In the genomic region with DNA sequence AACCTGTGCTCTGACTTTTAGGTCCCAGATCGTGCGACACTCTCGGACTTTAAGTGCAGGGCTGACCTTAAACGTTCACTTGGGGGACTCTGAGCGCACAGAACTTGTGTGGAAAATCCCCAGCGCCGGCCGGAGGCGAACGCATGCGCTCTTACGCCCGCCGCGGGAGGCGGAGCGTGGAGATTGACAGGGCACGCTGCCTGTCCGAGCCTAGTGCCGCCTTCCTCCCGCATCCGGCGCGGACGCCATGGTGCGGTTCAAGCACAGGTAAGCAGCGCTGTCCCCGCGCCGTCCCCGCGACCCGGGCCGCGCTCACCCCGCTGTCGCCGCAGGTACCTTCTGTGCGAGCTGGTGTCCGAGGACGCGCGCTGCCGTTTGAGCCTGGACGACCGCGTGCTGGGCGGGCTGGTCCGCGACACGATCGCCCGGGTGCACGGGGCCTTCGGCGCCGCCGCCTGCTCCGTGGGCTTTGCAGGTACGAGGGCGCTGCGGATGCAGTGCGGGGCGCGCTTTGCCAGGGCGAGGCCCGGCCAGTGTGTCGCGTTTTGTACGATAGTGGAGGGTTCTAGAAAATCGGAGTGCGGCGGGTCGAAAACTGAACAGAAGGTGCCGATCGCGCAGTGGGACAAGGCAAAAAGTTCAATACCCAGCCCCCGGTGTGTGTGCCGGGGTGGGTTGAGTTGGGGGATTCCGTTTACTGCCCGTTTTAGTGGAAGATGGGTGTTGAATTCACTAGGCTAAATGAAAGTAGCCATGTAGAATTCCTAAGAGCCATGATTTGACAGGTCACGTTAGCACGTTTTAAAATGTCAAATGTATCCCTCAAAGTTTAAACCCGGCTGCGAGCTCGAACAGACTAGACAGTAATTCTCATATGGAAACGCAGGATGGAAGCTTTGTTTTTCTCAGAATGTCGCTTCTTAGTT, we compare ENCODE assay signal across 8 mouse cellular contexts. TPM values are rescaled to one million over a fixed set of nuclear protein-coding genes. Genes with fewer than 3 reads are reported as not detected.
DNase-seq lines count a peak whose midpoint lies in the region; ATAC-seq lines count a peak whose summit lies in the region.

No protein-coding gene starts in this region.

- H3K9me3 ChIP-seq in forebrain, embryonic 10.5 days = no peaks in the 10 kb centered on the region
- no peaks in the 10 kb centered on the region for H3K9me3 ChIP-seq in heart, embryonic 16.5 days (replicated peaks; ENCODE audit: control insufficient read depth, low read length)
- H3K9me3 ChIP-seq in liver, embryonic 15.5 days (replicated peaks) = no peaks in the 10 kb centered on the region
- no peaks in the 10 kb centered on the region for H3K9me3 ChIP-seq in neural tube, embryonic 12.5 days

- under 1% methylated on average over 88 of the region's 88 CpGs for WGBS in forebrain, embryonic 10.5 days
- WGBS in heart, embryonic 16.5 days = under 1% methylated on average over 88 of the region's 88 CpGs
- WGBS in liver, embryonic 15.5 days (ENCODE audit: insufficient replicate concordance) = under 1% methylated on average over 88 of the region's 88 CpGs
- under 1% methylated on average over 88 of the region's 88 CpGs for WGBS in neural tube, embryonic 12.5 days

- peaks cover 35% of the 10 kb centered on the region for H3K4me1 ChIP-seq in forebrain, embryonic 10.5 days
- H3K4me1 ChIP-seq in heart, embryonic 16.5 days (ENCODE audit: control insufficient read depth, insufficient read depth, low read length) = peaks cover 12% of the 10 kb centered on the region
- H3K4me1 ChIP-seq in liver, embryonic 15.5 days (replicated peaks) = peaks cover 39% of the 10 kb centered on the region
- H3K4me1 ChIP-seq in neural tube, embryonic 12.5 days = peaks cover 16% of the 10 kb centered on the region

- H3K4me2 ChIP-seq in heart, embryonic 16.5 days (ENCODE audit: low read depth, low read length) = peak overlapping the region; percentile 97
- peak overlapping the region; percentile 88 for H3K4me2 ChIP-seq in liver, embryonic 15.5 days
- H3K4me2 ChIP-seq in neural tube, embryonic 12.5 days (replicated peaks) = peak overlapping the region; percentile 92

- H3K27me3 ChIP-seq in forebrain, embryonic 10.5 days (ENCODE audit: poor library complexity, severe bottlenecking) = peaks cover 38% of the 10 kb centered on the region
- H3K27me3 ChIP-seq in heart, embryonic 16.5 days (ENCODE audit: control insufficient read depth, insufficient read depth, low read length) = no peaks in the 10 kb centered on the region; the same call in 1 of the 2 replicates
- peaks cover 35% of the 10 kb centered on the region for H3K27me3 ChIP-seq in liver, embryonic 15.5 days
- H3K27me3 ChIP-seq in neural tube, embryonic 12.5 days (replicated peaks) = peaks cover 4% of the 10 kb centered on the region; the same call in 1 of the 2 replicates

- peaks cover 36% of the 10 kb centered on the region for H3K36me3 ChIP-seq in forebrain, embryonic 10.5 days (replicated peaks)
- H3K36me3 ChIP-seq in heart, embryonic 16.5 days (ENCODE audit: control insufficient read depth, insufficient read depth) = peaks cover 31% of the 10 kb centered on the region
- peaks cover 36% of the 10 kb centered on the region for H3K36me3 ChIP-seq in liver, embryonic 15.5 days (replicated peaks)
- peaks cover 35% of the 10 kb centered on the region for H3K36me3 ChIP-seq in neural tube, embryonic 12.5 days

- H3K27ac ChIP-seq in forebrain, embryonic 10.5 days = peak overlapping the region; percentile 84
- peak overlapping the region; percentile 86 for H3K27ac ChIP-seq in heart, embryonic 16.5 days (ENCODE audit: low read length)
- H3K27ac ChIP-seq in liver, embryonic 15.5 days (replicated peaks) = peak overlapping the region; percentile 74
- 0 out of 2 replicates have a peak overlapping the region, but pooled peaks have one; percentile 32 for H3K27ac ChIP-seq in neural tube, embryonic 12.5 days

- ATAC-seq in CD4-positive, CD25-positive, alpha-beta regulatory T cell, adult 4 months = peak; percentile 78
- peak; percentile 84 for ATAC-seq in heart, embryonic 16.5 days (replicated peaks; ENCODE audit: extremely low read depth, insufficient read depth, low FRiP score)
- peak; percentile 87 for ATAC-seq in liver, embryonic 15.5 days (ENCODE audit: insufficient read depth)
- ATAC-seq in neural tube, embryonic 12.5 days (ENCODE audit: low FRiP score, low read depth) = peak; percentile 53

- H3K4me3 ChIP-seq in forebrain, embryonic 10.5 days = peak overlapping the region; percentile 86
- H3K4me3 ChIP-seq in heart, embryonic 16.5 days (ENCODE audit: low read length) = peak overlapping the region; percentile 95
- peak overlapping the region; percentile 84 for H3K4me3 ChIP-seq in liver, embryonic 15.5 days (replicated peaks)
- H3K4me3 ChIP-seq in neural tube, embryonic 12.5 days = peak overlapping the region; percentile 86

- peak overlapping the region; percentile 93 for H3K9ac ChIP-seq in heart, embryonic 16.5 days (ENCODE audit: low read length)
- H3K9ac ChIP-seq in liver, embryonic 15.5 days = peak overlapping the region; percentile 81
- peak overlapping the region; percentile 85 for H3K9ac ChIP-seq in neural tube, embryonic 12.5 days

- peak; percentile 83 for DNase-seq in c-Kit-negative CD71-positive TER-119-positive erythroid progenitor cells, embryonic 14.5 days (ENCODE audit: low read depth, low spot score)
- peak; percentile 86 for DNase-seq in forebrain, embryonic 10.5 days (ENCODE audit: extremely low spot score, low spot score)
- peak; percentile 95 to 97 for DNase-seq in kidney, postnatal 36 days
- peak; percentile 81 for DNase-seq in telencephalon, adult 2 months (ENCODE audit: low read depth, low spot score)

RNA-seq across cellular contexts. Expression of a gene that starts 2.4 kb away (rescaled TPM):
- polyA plus RNA-seq in CD4-positive, CD25-positive, alpha-beta regulatory T cell, adult 4 months (2017; shearing (Covaris generic)) = 100 to 1,000 TPM in 1 of 2 experiments, 10 to 100 TPM in 1; 84.0 to 114 TPM
- polyA plus RNA-seq in forebrain, embryonic 10.5 days (2016; fragmentation: Nextera tagmentation; extraction: Ambion mirVana) = 116 and 119 TPM in 2 replicates
- polyA plus RNA-seq in heart, embryonic 16.5 days (2015; fragmentation: Nextera tagmentation; extraction: Ambion mirVana) = 70.5 and 76.5 TPM in 2 replicates
- polyA plus RNA-seq in liver, embryonic 15.5 days (2015; fragmentation: Nextera tagmentation; extraction: Ambion mirVana) = 84.0 and 88.1 TPM in 2 replicates
- 110 and 113 TPM in 2 replicates for polyA plus RNA-seq in neural tube, embryonic 12.5 days (2016; fragmentation: Nextera tagmentation; extraction: Ambion mirVana)

RNA-seq across cellular contexts. Expression of a gene that starts 34.6 kb away (rescaled TPM):
- polyA plus RNA-seq in CD4-positive, CD25-positive, alpha-beta regulatory T cell, adult 4 months (2017; shearing (Covaris generic)) = 10 to 100 TPM; 30.5 to 36.5 TPM
- 119 and 132 TPM in 2 replicates for polyA plus RNA-seq in forebrain, embryonic 10.5 days (2016; fragmentation: Nextera tagmentation; extraction: Ambion mirVana)
- polyA plus RNA-seq in heart, embryonic 16.5 days (2015; fragmentation: Nextera tagmentation; extraction: Ambion mirVana) = 126 and 133 TPM in 2 replicates
- 146 and 173 TPM in 2 replicates for polyA plus RNA-seq in liver, embryonic 15.5 days (2015; fragmentation: Nextera tagmentation; extraction: Ambion mirVana)
- polyA plus RNA-seq in neural tube, embryonic 12.5 days (2016; fragmentation: Nextera tagmentation; extraction: Ambion mirVana) = 230 TPM in 2 replicates

RNA-seq across cellular contexts. Expression of a gene that starts 41.4 kb away (rescaled TPM):
- polyA plus RNA-seq in CD4-positive, CD25-positive, alpha-beta regulatory T cell, adult 4 months (2017; shearing (Covaris generic)) = 10 to 100 TPM; 32.2 to 43.3 TPM
- 58.7 and 58.8 TPM in 2 replicates for polyA plus RNA-seq in forebrain, embryonic 10.5 days (2016; fragmentation: Nextera tagmentation; extraction: Ambion mirVana)
- polyA plus RNA-seq in heart, embryonic 16.5 days (2015; fragmentation: Nextera tagmentation; extraction: Ambion mirVana) = 91.0 and 95.7 TPM in 2 replicates
- polyA plus RNA-seq in liver, embryonic 15.5 days (2015; fragmentation: Nextera tagmentation; extraction: Ambion mirVana) = 27.5 and 28.4 TPM in 2 replicates
- 54.1 and 55.6 TPM in 2 replicates for polyA plus RNA-seq in neural tube, embryonic 12.5 days (2016; fragmentation: Nextera tagmentation; extraction: Ambion mirVana)

RNA-seq across cellular contexts. Expression of a gene that starts 43.9 kb away (rescaled TPM):
- not detected for polyA plus RNA-seq in CD4-positive, CD25-positive, alpha-beta regulatory T cell, adult 4 months (2017; shearing (Covaris generic))
- polyA plus RNA-seq in forebrain, embryonic 10.5 days (2016; fragmentation: Nextera tagmentation; extraction: Ambion mirVana) = 0.31 and 0.43 TPM in 2 replicates
- polyA plus RNA-seq in heart, embryonic 16.5 days (2015; fragmentation: Nextera tagmentation; extraction: Ambion mirVana) = 0.51 and 1.1 TPM in 2 replicates
- polyA plus RNA-seq in liver, embryonic 15.5 days (2015; fragmentation: Nextera tagmentation; extraction: Ambion mirVana) = 0.13 and 0.18 TPM in 2 replicates
- polyA plus RNA-seq in neural tube, embryonic 12.5 days (2016; fragmentation: Nextera tagmentation; extraction: Ambion mirVana) = 24.0 and 24.6 TPM in 2 replicates

Comparison
In these comparisons a context has a peak if more than half of its experiments do, and no peak if none do; other contexts are left out.
1. Peak in every context shown above with its lines: DNase-seq, ATAC-seq, H3K4me3 ChIP-seq and H3K27ac ChIP-seq.
2. H3K27ac ChIP-seq: peak in every context shown above with its lines; median percentile 86 in heart, embryonic 16.5 days; 84 in forebrain, embryonic 10.5 days; 74 in liver, embryonic 15.5 days; 32 in neural tube, embryonic 12.5 days.